Mouse (Mus musculus) lung, postnatal 36 days (tissue): ENCODE data around the gene Spata17.

Source experiments
- DNase-seq: peaks from one replicate; pipeline ENCODE4 v3.0.0; 2022; ENCODE audit warnings: mixed read lengths

Spata17 gene

GRCm38 (mm10) chr1:187076198-187077042 lies 138.8 kb downstream of the Spata17 start:
- no peak for DNase-seq

GRCm38 (mm10) chr1:187059874-187060273 lies 155.4 kb downstream of the Spata17 start:
- peak; percentile 35 for DNase-seq

GRCm38 (mm10) chr1:187054333-187054732 lies 160.9 kb downstream of the Spata17 start:
- DNase-seq, result peak; percentile 7

- DNase-seq, result peak; percentile 39
Measured at GRCm38 (mm10) chr1:187053862-187054261, 161.4 kb downstream of the Spata17 start.

- peak; percentile 18 for DNase-seq
Measured at GRCm38 (mm10) chr1:187052532-187052931, 162.7 kb downstream of the Spata17 start.

- no peak for DNase-seq
Measured at GRCm38 (mm10) chr1:187051296-187051695, 164.0 kb downstream of the Spata17 start.

- peak; percentile 43 for DNase-seq
Measured at GRCm38 (mm10) chr1:187048681-187049288, 166.5 kb downstream of the Spata17 start.

- DNase-seq, result no peak
Measured at GRCm38 (mm10) chr1:187044726-187045125, 170.5 kb downstream of the Spata17 start.

GRCm38 (mm10) chr1:187039801-187040200 lies 175.5 kb downstream of the Spata17 start:
- no peak for DNase-seq

- no peak for DNase-seq
Measured at GRCm38 (mm10) chr1:187035785-187036184, 179.5 kb downstream of the Spata17 start.

- DNase-seq, result peak; percentile 81
Measured at GRCm38 (mm10) chr1:187031796-187032195, 183.5 kb downstream of the Spata17 start.

- no peak for DNase-seq
Measured at GRCm38 (mm10) chr1:187028841-187029240, 186.4 kb downstream of the Spata17 start.

GRCm38 (mm10) chr1:187020011-187020410 lies 195.3 kb downstream of the Spata17 start:
- DNase-seq, result peak; percentile 16

GRCm38 (mm10) chr1:187016116-187016515 lies 199.1 kb downstream of the Spata17 start:
- DNase-seq, result no peak

- DNase-seq, result no peak
Measured at GRCm38 (mm10) chr1:187015673-187016072, 199.6 kb downstream of the Spata17 start.

- DNase-seq, result no peak
Measured at GRCm38 (mm10) chr1:187014141-187014540, 201.1 kb downstream of the Spata17 start.

- DNase-seq, result no peak
Measured at GRCm38 (mm10) chr1:187011601-187012000, 203.7 kb downstream of the Spata17 start.

GRCm38 (mm10) chr1:187010071-187010470 lies 205.2 kb downstream of the Spata17 start:
- DNase-seq, result no peak

GRCm38 (mm10) chr1:187008236-187008635 lies 207.0 kb downstream of the Spata17 start:
- DNase-seq, result no peak

GRCm38 (mm10) chr1:187006227-187006925 lies 208.9 kb downstream of the Spata17 start:
- DNase-seq, result peak; percentile 21

GRCm38 (mm10) chr1:187004306-187004705 lies 211.0 kb downstream of the Spata17 start:
- no peak for DNase-seq

- DNase-seq, result no peak
Measured at GRCm38 (mm10) chr1:187003441-187003861, 211.8 kb downstream of the Spata17 start.

GRCm38 (mm10) chr1:186997596-186998304 lies 217.5 kb downstream of the Spata17 start:
- no peak for DNase-seq
